Mouse (Mus musculus) heart, postnatal 0 days (tissue): ENCODE data around the gene Pde3a.

Experiments used
- CTCF ChIP-seq: IDR thresholded peaks from 2 replicates; pipeline ENCODE4 v1.5.1; 2016; ENCODE audit warnings: antibody characterized with exemption, control low read depth, low read depth
- EP300 ChIP-seq: IDR thresholded peaks from 2 replicates; pipeline ENCODE4 v1.6.1; 2016; ENCODE audit warnings: antibody characterized with exemption, low read depth

- no peak for TF ChIP-seq CTCF
- TF ChIP-seq EP300, result no peak
Measured at GRCm38 (mm10) chr6:141543344-141543743, 294.3 kb downstream of the Pde3a start.
